Mouse (Mus musculus): Measurements from ENCODE around the gene Tmcc3.

DNA sequence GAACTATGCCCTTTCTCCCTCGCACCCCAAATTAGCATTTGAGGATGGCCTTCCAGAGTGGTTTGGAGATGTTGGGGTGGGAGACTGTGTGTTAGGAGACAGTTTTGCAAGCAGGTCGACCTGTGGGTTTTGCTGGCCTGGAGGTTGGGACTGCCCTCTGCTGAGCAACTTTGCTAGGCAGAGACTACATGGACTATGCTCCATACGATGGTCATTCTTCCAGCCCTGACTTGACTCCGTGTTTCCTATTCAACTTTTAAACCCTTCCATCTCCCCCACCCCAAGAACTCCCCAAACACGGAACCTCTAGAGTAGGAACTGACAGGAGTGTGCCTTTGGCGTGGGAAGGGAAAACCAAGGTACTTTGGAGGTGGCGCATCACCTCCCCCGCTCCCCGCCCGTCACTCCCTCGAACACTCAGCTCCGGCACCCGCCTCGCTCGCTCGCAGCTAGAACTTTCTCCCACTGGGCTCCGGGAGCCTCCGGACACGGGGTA is at the start of gene Tmcc3:
- TF ChIP-seq POLR2A (IDR thresholded peaks at IDR 0.05; ENCODE audit: borderline replicate concordance, low read depth, low read length) = no peak
- no peak for TF ChIP-seq CTCF (IDR thresholded peaks at IDR 0.05; ENCODE audit: low read depth, low read length)

Measured in bone marrow macrophage, adult 2 months (primary cell).